Mouse (Mus musculus): ENCODE results near the gene Abhd11. TPM values are rescaled to one million over a fixed set of nuclear protein-coding genes. Genes with fewer than 3 reads are reported as not detected.
A peak's percentile ranks its signal among the peaks of the same experiment; 100 is the strongest.

Abhd11 gene
- total RNA-seq, 2 experiments from 2014 or later: 57.1 to 58.5 TPM

- no peak for DNase-seq
Observed at GRCm38 (mm10) chr5:134986298-134987268, 22.4 kb upstream of the Abhd11 start.

- no peak for DNase-seq
Observed at GRCm38 (mm10) chr5:134989166-134989565, 19.8 kb upstream of the Abhd11 start.

- DNase-seq: no peak
Observed at GRCm38 (mm10) chr5:134989741-134990140, 19.2 kb upstream of the Abhd11 start.

GRCm38 (mm10) chr5:134992566-134992965 is 16.4 kb upstream of the Abhd11 start:
- DNase-seq: no peak

GRCm38 (mm10) chr5:134998359-134998758 is 10.6 kb upstream of the Abhd11 start:
- DNase-seq: no peak

- no peak for DNase-seq
Observed at GRCm38 (mm10) chr5:134999797-135000196, 9.2 kb upstream of the Abhd11 start.

GRCm38 (mm10) chr5:135000751-135001150 is 8.2 kb upstream of the Abhd11 start:
- DNase-seq: no peak

GRCm38 (mm10) chr5:135001309-135001708 is 7.6 kb upstream of the Abhd11 start:
- DNase-seq: no peak

- no peak for DNase-seq
Observed at GRCm38 (mm10) chr5:135002151-135002550, 6.8 kb upstream of the Abhd11 start.

- DNase-seq: no peak
Observed at GRCm38 (mm10) chr5:135007802-135008571, 965 bp upstream of the Abhd11 start.

- peak; percentile 88 for DNase-seq
Observed at GRCm38 (mm10) chr5:135009590-135010319, 803 bp downstream of the Abhd11 start.

- no peak for DNase-seq
Observed at GRCm38 (mm10) chr5:135010320-135010709, 1.4 kb downstream of the Abhd11 start.

- DNase-seq: no peak
Observed at GRCm38 (mm10) chr5:135010841-135011743, 2.1 kb downstream of the Abhd11 start.

- DNase-seq: no peak
Observed at GRCm38 (mm10) chr5:135011809-135012613, 3.1 kb downstream of the Abhd11 start.

- DNase-seq: peak; percentile 51
Observed at GRCm38 (mm10) chr5:135012671-135013441, 3.9 kb downstream of the Abhd11 start.

GRCm38 (mm10) chr5:135015497-135015896 is 6.5 kb downstream of the Abhd11 start:
- peak; percentile 65 for DNase-seq

GRCm38 (mm10) chr5:135016224-135016759 is 7.3 kb downstream of the Abhd11 start:
- DNase-seq: no peak

- DNase-seq: no peak
Observed at GRCm38 (mm10) chr5:135021814-135022213, 12.9 kb downstream of the Abhd11 start.
